Mouse (Mus musculus) lung, postnatal 36 days (tissue): ENCODE results near the gene Ttc39d.
A peak's percentile ranks its signal among the peaks of the same experiment; 100 is the strongest.
"Not testable (repeated sequence)": the region's sequence is repeated elsewhere in the genome, so short reads cannot be mapped to it uniquely, and the experiment has no call there.

Source experiments
- DNase-seq: peaks from one replicate; pipeline ENCODE4 v3.0.0; 2022; ENCODE audit warnings: mixed read lengths

Ttc39d gene

DNA sequence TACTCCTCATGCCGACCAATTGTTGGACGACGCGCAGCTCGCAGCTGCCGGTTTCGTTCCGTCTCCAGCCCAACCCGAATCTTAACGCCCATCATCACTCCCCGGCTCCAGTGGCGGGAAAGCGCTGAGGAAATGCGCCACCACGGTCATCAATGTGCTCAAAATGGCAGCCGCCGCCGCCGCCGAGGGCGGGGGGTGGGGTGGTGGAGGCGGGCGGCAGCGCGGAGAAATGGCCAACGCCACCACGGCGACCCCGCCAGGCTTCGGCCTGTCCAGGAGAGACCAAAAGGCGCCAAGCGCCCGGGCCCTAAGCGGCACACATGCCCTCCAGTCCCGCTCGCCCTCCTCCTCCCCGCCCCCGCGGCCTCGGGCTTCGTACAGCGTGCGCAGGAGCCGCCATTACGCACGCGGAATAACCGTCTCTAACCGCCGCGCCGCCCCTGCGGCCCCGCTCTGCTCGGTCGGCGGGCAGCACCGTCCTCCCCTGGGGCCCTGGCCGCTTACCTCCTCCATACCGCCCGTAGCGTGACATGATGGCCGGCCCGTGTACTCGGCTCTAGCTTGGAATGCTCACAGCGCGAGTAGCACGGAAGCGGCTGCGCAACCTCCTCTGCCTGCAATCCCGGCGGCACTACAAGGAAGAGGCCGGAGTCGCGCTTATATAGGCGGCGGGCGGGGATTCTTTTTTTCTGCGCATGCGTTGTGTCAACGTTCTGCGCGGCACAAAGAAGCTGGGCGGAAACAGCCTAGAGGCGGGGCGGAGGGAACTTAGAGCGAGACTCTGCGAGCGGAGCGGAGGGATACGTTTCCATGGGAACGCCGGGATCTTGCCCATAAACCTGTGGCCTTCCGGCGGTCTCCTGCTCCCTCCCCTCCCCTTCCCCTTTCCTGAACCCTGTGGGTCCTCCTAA, at the start of gene Ttc39d, which contains the start of gene Srsf7:
Gene Ttc39d (plus strand): TSS at position 790 of the 911 bp plus-strand sequence.
Gene Srsf7 (minus strand): TSS at position 637 of the 911 bp plus-strand sequence.
- DNase-seq = peak; percentile 98

DNA sequence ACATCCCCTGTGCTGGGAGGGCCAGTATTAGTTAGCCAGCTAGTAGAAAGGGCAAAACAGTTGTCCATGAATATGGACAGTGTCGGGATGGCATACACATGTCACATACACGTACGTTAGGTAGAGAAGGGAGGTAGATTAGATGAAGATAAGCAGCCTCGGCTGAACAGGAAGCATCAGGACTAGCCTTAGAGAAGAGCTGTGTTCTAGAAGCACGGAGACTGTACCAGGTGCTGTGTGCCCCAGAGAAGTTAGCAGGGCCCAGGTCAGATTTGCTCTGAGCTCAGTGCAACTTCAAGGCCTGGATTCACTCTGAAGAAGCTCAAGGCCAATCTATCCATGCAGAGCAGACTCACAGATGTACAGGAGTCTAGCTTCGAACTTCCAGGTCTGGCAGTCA, 49.8 kb upstream of the Ttc39d start:
- no peak for DNase-seq

DNA sequence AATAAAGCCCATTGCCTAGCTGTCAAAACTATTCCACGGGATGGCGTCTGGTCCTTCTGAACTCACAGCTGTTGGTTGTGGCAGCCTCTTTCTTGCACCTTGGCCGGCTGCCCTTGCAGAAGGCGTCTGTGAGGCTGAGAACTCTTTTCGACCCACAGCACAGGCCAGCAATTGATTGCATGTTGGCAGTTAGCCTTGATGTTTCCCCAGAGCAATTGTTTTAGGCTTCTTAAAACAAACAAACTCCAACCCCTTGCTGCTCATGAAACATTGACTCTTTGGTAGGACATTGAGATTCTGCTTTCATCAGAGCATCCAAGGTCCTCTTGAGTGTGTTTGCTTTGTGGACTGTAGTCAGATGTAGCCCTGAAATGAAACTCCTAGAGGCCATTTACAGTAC, 46.8 kb upstream of the Ttc39d start:
- peak; percentile 89 for DNase-seq

DNA sequence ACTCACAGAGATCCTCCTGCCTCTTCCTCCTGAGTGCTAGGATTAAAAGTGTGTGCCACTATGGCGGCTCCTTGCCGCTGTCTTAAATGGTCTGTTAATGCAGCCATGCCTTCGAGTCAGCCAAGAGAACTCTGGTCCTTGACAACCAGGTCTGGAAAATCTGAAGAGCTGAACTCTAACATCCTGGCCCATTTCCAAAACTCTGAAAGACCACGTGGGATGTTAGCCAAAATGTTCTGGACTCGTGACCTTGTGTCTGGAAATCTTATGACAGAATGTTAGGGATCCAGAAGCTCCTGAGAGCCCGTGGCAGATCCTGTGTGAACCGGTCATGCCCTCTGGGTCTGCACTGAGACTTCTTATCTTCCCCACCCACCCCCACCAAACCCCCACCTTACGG, 43.3 kb upstream of the Ttc39d start:
- DNase-seq = no peak

DNA sequence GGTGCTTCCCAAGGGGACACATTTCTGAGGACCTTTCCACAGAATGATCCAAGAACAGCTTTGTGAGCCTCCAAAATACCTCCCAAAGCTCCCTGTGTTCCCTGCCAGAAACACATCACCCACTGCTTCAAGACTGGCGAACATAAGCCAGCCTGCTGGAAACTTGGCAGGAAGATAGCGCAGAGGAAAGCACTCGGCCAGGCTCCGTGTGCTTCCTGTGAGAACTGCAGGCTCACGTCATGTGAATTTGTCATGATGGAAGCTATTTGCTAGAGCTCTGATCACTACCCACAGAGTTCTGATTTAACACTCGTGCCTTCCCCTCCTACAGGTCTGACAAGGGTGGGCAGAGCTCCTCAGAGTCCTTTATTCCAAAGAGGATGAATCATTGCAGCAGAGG, 41.5 kb upstream of the Ttc39d start:
- DNase-seq = peak; percentile 58

DNA sequence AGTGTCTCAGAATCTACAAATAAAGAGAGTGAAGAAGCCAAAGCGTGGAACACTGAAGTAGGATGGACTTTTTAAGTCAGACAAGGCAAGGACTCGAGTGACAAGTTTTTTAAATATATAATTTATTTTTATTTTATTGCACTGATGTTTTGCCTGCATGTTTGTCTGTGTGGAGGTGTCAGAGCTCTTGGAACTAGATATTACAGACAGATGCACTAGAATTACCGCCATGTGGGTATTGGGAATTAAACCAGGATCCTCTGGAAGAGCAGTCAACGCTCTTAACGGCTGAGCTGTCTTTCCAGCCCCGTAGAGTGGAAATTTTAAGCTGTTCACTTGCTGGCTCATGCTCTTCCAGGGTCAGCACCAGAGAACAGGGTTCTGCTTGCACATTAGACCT, 40.9 kb upstream of the Ttc39d start:
- no peak for DNase-seq

DNA sequence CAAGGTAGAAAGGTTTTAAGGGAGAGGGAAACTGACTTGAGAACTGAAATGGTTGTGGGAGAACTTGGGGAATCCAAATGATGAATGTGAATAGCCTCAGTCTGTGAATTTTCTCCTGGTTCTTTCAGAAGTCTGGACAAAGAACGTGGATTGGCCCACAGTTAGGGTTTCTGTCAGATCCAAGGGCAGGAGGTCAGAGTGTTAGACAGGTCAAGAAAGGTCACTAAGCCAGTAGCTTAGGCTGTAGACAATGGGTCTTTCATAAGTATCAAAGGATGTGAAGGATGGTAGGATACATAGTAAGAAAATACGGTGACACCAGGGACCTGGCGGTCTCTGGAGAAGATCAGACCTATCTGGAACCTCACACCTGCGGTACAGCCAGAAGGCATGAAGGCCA, 39.8 kb upstream of the Ttc39d start:
- no peak for DNase-seq

DNA sequence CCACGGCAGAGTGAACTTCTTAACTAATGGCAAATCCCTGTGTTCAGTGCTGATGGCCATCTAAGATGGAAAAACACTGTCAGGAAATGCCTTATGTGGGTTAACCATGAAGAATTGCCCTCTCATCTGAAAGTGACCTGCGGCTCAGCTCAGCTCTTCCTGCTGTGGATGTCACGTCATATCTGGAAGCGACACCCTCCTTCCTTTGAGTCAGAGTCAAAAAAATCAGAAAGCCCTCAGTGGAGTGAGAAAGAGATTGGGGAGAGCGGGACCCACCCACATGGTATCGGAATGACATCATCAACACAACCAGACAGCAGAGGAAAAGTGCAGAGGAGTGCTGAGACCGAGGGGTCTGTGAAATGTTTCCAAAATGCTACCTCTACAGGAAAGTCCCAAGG, 39.4 kb upstream of the Ttc39d start:
- no peak for DNase-seq

DNA sequence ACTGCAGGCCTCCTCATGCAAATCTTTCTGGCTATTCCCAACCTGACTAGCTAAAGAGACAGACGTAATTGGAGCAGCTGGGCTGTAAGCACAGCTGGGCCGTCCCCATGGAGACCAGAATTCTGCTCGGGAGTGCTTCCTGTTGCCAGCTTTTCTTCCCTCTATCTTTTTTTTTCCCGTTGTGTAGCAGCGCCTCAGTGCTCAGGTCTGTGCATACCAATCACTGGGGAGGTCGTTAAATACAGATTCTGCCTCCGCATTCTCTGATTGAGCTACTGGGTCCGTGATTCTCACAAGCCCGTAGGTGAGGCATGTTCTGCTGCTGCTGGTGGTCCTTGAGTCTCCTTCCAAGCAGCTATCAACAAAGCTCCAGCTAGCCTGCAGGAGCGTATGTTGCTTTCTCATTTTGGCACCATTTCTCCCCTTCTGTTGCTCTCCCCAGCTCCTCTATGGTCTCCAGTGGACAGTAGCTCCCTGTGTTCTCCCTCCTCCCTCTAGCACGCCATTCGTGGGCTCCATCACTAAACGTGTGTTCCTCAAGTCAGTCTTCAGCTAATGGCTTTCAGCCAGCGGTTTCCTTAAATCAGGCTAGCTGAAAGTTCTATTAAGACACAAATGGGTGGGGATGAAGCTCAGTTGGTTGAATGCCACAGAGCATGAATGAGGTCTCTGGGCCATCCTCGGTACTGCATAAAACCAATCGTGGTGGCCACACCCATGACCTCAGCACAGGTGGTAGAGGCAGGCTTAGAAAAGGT, 38.7 kb upstream of the Ttc39d start:
- DNase-seq = peak; percentile 30

DNA sequence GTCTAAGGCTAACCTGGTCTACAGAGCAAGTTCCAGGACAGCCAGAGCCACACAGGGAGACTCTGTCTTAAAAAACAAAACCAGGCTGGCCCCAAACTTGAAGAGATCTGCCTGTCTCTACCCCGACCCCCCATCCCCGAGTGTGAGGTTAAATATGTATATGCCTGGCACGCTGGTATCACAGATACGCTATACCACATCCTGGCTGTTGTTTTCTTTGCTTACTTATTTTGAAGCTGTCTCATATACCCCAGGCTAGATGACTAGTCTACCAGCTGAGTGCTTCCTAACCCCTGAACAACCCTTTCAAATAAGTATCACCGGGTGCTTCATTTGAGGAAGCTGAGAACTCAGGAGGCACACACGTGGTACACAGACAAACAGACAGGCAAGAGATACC, 37.5 kb upstream of the Ttc39d start:
- DNase-seq = no peak

DNA sequence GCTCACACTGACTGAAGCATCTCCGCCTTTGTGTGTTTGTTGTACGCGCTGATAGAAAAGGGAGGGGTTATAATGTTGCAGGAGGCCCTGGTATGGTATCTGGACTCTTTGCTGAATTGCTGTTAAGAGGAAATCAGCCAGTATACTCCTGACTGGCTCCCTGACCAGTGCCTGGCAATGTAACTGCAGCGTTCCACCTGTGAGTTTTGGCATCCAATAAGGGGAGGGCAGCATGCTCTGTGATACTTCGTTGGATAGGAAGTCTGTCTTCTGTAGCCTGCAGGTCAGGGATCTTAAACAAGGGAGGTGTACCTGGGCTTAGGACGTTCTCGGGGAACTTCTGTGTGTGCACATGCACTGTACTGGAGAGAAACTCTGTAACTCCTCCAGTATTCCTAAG, 36.3 kb upstream of the Ttc39d start:
- DNase-seq = no peak

DNA sequence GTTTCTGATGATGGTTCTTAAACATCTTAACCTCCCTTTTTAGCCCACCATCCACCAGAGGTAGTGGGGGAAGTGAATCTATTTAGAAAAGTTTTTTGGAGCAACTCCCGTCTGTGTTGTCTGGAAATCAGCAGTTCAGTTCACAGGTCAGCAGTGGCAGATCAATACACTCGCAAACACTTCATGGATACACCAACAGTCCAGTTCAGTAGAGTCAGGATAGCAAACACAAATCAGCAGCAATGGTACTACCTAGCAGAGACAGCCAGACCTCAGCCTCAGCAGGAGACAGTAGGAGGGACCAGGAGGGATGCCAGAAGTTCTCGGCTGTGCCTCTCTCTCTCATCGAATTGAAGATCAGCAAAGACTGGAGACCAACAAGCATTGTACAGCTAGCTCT, 35.3 kb upstream of the Ttc39d start:
- no peak for DNase-seq

DNA sequence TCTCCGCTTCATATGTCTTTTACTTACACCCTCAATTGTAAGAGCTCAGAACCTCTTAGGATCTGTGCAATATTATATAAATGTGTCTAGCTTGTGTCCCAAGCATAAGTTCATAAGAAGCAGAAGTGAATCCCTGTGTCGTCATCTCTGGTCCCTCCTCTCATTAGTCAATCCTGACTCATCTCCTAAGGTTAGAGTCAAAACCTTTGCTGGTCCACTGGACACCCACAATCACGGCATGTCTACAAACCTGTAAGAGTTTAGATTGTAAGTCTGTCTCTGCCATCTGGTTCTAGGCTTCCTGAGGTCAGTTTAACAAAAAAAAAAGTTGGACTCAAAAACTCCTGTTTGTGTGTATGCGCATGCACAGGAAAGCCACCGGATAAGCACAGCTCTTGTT, 34.5 kb upstream of the Ttc39d start:
- DNase-seq = peak; percentile 58

DNA sequence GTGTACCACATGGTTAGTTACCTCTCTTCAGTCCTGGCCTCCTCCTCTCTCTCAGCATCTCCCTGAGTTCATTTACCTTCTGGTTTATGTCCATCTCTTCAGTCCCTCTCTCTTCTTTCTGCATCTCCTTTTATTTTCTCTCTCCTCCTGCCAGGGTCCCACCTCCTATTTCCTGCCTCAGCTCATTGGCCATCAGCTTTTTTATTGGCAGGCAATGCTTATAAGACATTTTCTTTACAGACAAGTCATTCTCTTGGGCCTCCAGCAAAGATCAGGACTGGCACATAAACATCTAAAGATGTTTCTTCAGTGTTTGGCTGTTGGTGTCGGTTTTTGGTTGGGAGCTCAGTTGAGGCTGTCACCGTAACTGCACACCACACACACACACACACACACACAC, 33.6 kb upstream of the Ttc39d start:
- DNase-seq = no peak

DNA sequence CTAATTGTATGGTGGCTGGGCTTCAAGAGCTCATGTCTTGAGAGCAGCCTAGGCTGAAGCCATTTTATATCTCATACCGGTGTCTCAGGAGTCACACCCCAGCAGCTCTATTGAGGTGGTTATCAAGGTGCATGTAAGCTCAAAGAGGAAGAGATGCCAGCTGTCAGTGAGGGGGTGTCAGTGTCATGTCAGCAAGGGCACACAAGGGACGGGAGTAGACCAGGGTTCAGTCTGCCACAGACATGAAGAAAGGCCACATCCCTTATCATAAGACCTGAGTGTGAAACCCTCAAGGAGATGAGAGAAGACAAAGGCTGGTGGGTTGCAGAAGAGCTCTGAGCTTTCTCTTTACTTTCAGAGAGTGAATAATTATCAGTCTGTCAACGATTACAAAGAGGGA, 33.1 kb upstream of the Ttc39d start:
- no peak for DNase-seq

DNA sequence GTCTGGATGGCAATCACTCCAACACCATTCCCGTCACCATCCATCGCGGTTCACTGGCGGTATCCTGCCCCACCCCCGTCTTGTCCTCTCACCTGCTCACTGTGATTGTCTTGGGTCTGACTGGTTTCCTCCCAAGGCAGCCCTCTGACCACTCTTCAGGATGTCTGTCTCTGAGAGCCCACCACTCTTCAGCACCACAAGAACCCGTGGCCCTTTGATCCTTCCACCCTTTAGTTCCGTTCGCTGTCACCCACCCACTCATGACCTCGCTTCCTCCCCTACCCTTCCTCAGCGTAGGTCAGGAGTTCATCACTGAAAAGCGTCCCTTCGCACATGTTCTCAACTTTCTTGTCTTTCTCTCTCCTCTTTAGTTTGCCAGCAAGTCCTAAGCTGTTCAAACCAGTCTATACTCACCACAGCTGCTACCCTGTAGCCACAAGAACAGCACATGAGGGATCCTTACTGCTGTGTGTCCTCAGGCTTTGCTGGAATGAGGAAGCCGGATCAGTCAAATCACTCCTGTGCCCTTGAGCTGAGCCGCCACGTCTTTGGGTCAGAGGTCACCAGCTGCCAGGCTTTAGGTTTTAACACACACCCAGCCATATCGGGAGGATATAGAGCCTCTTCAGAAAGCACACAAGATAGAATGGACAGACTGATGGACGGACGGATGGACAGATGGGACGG, 32.4 kb upstream of the Ttc39d start:
- DNase-seq = peak; percentile 39

DNA sequence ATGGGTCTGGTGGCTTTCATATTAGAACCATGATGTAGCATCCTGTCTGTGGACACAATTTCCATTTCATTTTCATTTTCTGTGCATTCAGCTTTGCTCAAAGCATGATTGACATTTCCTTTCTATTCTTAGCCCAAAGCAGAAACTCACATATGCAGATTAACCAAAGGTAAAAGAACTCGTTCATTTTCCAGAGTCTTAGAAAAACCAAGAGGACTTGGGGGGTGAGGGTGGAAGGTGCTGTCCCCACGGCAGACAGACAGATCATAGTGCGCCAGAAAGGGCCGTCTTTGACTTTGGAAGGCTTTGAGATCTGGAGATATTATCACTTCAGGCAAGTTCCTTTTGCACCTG, 31.9 kb upstream of the Ttc39d start:
- DNase-seq = no peak

DNA sequence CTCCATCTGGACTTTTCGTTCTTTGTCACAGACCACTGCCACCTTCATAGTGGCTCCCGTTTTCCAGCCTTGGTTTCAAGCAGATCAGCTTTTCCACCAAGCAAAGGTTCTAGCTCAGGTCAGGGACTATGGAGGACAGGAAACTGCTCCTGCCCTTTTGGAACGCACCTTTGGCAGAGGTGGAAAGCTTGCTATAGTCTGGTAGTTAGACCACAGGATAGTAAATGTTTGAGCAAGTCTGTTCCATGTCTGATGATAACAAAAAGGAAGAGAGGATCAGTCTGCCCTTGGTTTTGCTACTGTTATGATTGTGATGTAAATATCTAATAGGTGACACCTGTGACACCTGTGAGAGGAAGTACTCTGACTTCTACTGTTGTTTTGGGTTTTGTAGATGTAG, 31.3 kb upstream of the Ttc39d start:
- no peak for DNase-seq

DNA sequence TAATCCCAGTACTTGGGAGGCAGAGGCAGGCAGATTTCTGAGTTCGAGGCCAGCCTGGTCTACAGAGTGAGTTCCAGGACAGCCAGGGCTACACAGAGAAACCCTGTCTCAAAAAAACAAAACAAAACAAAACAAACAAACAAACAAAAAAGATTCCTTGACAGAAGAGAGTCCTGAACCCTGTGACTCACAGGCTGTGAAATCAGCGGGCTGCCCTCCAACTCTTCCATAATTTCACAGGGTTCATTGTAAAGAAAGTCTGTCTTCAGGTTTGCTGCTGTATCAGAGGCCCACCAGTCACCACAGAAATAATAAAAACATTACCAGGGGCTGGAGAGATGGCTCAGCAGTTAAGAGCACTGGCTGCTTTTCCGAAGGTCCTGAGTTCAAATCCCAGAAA, 28.4 kb upstream of the Ttc39d start:
- not testable (repeated sequence) for DNase-seq

DNA sequence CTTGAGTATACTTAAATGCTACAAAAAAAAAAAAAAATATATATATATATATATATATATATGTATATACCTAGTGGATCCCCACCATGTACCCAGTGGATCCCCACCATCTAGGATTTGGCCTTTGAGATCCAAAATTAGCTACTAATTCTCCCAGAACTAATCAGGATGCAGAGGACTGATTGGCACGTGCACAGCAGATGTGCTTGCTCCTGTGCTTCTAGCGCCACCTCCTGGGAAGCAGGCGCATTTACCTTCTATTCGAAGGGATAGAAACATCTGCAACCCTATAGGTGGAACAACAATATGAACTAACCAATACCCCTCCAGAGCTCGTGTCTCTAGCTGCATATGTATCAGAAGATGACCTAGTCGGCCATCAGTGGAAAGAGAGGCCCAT, 27.3 kb upstream of the Ttc39d start:
- peak; percentile 88 for DNase-seq

DNA sequence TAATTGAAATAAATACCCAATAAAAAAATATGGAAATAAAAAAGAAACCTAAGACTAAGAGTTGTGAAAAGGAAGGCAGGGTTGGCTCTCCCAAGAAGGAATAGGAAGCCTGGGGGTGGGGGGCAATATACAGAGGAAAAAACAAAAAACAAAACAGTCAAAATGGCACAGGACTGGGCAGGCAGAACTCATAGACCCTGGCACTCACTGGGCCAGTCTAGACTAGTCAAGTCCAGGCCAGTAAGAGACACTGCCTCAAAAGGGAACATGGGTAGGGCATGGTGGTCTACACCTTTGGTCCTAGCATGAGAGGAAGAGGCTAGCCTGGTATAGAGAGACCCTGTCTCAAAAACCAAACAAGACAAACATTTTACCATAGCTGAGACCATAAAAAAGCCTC, 26.8 kb upstream of the Ttc39d start:
- DNase-seq = no peak

DNA sequence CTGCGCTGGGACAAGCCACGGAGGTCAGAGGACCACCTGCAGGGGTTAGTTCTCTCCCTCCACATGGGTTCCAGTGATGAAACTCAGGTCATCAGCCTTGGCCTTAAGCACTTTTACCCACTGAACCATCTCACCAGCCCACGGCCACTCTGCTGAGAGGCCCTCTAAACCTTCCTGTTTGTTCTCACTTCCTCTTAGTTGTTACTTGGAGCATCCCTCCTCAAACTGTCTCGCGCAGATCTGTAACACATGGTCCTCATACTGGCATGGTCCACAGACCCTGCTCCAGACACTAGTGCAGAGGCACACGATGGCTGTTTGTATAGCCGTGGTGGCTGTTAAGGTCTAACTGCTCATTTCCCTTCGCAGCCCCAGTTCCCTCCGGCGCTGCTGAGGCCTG, 23.6 kb upstream of the Ttc39d start:
- no peak for DNase-seq

DNA sequence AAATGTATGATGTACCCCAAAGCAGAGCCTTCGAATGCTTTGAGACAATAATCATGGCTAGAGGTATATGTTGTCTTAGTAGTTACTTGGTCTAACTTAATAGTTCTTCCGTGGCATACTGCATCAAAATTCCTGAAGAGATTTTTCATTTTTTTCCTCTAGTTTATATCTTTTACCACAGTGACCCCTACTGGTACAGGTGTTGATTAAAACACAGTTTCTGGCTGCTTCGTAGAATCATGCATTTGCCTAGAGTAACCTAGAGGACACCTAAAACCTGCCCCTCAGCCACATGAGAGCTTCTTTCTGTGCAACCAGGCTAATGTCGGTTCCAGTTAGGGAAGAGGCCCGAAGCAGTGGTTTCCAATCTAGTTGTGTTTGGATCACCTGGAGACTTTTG, 14.2 kb upstream of the Ttc39d start:
- DNase-seq = peak; percentile 41
